Mouse (Mus musculus): ENCODE data around the gene Irs2.

Irs2 gene

DNA sequence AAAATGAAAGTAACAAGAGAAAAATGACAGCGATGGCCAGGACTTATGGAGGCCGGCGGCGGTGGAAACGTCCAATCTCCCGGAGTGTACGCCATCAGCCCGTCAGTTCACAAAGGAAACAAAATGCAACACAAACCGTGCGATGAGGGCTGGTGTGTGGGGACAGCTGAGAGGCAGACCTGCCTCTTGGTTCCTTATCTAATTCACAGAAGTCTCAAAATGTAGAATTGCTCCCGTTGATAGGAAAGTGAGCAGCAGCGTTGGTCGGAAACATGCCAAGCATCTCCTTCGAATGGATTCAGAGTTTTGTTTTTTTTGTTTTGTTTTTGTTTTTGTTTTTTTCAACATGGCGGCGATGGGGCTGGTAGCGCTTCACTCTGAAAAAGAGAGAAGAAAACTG, 21.6 kb downstream of the Irs2 start:
- no peak for DNase-seq (ENCODE audit: low spot score)

DNA sequence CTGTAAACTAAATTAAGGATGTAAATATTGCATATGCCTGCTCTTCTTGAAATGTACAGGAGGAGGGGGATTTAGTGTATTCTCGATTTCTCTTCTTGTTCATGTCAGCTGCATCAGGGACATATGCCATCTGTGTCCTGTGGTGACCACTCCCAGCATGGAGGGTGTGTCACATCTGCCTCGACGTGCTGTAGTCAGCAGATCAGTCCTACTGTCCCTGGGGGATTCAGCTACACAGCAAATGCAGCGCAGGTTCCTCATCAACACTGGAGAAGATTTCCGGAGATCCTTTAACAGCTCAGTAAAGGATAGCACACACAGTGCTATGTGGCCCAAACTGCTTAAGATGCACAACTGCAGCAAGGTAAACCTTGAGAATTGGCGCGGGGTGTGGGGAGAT, 23.2 kb downstream of the Irs2 start:
- no peak for DNase-seq (ENCODE audit: low spot score)

DNA sequence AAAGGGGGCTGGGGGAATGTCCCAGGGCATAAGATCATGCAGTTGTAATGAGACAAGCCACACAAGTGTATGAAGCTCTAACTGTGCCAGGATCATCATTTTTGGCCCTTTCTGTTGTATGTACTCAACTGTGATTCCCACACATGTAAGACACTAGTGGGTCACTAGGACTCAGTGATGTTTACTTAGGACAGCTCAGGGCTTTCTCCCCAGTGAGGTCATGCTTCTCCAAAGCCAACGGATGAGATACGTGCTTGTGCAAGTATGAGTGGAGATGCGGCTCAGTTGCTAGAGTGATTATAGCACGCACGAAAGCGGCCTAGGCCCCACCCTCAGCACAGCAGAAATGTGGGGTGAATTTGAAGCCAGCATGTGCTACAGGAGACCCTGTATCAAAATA, 27.4 kb downstream of the Irs2 start:
- no peak for DNase-seq (ENCODE audit: low spot score)

DNA sequence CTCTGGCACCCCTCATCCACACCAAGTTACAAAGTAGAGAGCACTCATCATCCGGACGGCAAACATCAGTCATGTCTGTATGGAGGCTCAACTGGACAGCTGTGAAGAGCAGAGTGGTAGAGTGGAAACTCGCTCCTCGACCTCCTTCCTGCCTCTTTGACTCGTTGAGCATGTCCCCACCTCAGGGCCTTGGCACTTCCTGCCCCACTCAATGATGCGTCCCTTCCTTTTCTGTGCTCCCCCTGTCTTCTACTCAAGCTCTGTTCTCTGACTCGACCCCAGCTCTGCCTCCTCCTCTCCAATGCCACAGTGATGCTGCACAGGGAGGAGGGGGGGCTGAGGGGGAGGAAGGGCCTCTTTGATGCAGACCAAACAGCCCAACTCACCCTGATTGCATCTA, 28.3 kb downstream of the Irs2 start:
- DNase-seq (ENCODE audit: low spot score) = no peak

DNA sequence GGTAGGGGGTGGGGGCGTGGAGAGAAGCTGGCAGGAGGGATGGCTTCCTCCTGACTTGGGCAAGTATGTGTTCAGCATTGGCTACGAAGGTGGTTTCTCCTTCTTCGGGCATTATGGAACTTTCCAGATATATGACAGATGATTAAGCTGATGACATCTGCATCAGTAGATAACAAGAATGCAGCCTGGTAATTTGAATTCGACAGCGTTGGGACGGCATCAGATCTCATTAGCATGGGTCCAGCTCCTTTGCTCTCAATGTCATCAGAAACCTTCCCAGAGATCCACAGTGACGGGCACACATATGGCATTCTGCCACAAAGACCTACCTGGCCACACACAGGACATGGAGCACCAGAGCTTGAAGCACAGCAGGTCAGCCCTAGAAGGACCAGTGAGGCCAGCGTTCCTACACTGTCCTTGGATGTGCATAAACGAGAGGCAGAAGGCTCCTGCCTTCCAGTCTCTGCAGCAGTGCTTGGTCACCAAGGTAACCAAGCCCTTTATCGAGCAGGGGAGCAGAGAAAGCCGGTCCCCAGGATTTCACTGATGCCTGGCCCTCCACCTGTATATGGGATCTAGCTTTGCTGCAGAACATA, 29.0 kb downstream of the Irs2 start:
- no peak for DNase-seq (ENCODE audit: low spot score)

DNA sequence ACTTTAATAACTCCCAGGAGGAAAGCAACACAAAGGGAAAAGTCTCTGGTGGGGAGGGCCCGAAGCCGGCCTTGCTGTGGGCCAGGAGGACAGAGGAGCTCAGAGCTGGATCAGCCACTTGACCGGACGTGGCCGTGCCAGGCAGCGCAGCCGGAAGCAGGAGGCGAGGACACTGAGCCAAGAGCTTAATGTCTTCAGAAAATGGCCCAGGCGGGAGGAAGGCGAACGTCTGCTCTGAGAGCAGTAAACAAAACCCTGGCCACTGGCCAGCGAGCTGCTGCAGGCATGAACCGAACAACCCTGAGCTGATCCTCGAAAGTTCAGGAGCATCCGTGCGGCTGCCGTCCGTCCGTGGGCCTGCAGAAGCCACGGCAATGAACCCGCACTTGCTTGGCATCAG, 29.9 kb downstream of the Irs2 start:
- peak; percentile 69 for DNase-seq (ENCODE audit: low spot score)

DNA sequence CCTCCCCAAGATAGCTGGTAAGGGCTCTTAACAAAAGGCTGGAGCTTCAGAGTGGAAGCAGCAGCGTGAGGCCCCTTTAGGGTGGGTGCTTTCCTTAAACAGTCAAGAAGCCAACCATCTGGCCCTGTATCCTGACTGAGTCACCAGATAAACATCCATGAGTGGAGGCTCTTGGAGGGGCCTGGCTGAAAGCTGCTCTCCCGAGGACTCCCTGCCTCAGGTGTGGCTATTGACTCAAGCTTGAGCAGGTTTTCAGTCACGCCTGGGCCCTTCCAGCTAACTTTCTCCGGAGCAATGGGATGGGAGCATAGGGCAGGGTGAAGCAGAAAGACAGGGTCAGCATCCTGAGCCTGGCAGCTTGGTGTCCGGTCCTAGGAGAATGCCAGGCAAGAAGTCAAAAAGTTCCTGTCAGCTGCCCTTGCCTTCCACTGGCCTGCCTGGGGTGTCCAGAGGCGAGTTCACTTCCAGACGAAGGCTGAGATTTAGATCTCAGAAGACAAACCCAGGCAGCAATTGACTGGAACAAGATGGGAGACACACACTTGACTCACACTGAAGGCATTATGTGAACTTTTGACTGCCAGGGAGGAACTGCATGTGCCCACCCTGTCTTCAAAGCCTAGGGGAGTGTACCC, 30.4 kb downstream of the Irs2 start:
- DNase-seq (ENCODE audit: low spot score) = no peak

DNA sequence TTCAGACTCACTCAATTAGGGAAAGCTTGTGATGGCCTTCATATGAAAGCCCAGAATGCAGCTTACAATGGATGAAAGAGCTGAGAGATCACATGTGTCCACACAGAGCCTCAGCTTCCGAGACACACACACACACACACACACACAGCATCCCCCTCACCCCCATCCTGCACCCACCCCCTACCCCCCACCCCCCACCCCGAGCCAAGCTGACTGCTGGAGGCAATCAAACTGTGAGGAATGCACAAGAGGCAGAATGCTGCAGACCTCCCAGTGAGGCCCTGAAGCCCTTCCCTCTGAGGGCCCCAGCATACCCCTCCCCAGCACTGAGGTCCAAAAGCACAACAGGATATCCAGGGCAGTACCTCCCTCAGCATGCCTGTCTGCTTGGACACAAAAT, 33.6 kb downstream of the Irs2 start:
- DNase-seq (ENCODE audit: low spot score) = no peak

DNA sequence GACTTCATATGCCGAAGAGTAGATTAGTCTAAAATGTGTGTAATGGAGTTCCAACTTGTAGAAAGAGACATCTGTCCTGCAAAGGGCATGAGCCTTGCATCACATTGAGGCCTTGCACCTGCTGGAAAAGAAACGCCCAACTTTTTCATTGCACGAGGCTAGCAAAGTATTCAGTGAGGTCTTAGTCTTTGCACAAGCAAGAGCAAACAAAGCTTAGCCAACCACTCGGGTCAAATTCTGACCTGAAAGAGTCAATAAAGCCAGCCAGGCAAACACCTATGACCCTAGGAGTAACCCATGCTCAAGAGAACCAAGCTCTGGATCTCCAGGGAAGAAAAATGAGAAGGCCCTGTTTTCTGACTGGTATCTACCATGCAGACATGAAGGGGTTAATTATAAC, 34.1 kb downstream of the Irs2 start:
- no peak for DNase-seq (ENCODE audit: low spot score)

DNA sequence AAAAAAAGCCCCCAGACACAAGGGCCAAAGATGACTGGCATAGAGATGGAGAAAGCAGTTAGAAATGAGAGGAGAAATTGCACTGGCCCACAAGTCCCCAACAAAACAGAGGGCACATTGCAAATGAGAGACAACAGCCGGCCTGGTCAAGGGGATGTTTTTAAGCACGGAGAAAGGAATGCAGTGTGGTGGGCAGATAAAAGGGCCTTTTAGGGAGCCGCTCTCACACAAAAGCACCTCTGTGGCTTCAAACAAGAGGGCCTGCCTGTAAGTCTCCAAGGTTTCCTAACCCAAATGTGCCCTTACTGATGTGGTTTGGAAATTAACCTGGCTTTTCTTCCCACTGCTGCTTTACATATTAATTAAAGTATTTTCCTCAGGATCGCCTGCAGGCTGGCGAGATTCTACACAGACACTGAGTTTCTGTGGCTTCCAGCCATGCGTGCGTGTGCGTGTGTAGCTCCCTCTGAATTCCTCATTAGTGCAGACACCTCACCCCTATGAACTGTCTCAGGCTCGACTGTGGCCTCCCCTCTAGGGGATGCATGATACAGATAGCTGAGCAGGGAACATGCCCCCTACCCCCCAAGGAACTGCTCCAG, 35.3 kb downstream of the Irs2 start:
- no peak for DNase-seq (ENCODE audit: low spot score)

DNA sequence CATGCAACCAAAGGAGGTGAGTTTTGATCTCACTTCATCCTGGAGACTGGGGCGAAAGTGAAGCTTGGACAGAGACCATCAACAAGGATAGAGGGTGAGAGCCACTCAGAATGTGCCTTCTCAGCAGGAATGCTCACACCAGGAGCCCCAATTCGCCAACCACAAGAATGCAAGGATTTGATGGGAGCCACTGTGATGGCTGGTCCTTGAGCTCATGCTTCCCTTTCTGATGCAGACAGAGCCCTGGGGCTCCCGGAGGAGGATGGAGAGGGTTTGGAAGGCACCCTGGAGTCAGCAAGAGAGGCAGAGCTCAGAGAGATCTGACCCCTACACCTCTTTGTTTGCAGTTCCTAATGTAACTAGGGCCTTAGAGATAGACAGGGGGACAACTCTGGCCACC, 36.3 kb downstream of the Irs2 start:
- no peak for DNase-seq (ENCODE audit: low spot score)

DNA sequence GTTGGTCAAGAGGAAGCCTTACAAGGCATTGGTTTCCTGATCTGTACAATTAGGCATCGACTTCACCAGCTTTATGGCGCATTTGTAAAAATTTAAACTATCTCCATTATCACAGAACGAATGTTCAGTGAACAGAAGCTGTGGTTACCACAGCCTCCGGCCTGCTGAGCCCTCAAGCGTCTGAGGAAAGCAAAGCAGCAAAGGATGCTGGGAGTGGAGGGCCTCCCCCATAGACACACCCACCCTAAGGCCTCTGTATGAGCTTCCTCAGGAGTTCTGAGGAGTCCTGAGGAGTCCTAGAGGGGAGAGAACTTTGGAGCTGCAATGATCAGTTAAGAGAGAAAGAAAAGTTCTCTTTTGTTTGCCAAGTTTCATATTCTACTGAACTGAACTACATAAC, 36.7 kb downstream of the Irs2 start:
- no peak for DNase-seq (ENCODE audit: low spot score)

DNA sequence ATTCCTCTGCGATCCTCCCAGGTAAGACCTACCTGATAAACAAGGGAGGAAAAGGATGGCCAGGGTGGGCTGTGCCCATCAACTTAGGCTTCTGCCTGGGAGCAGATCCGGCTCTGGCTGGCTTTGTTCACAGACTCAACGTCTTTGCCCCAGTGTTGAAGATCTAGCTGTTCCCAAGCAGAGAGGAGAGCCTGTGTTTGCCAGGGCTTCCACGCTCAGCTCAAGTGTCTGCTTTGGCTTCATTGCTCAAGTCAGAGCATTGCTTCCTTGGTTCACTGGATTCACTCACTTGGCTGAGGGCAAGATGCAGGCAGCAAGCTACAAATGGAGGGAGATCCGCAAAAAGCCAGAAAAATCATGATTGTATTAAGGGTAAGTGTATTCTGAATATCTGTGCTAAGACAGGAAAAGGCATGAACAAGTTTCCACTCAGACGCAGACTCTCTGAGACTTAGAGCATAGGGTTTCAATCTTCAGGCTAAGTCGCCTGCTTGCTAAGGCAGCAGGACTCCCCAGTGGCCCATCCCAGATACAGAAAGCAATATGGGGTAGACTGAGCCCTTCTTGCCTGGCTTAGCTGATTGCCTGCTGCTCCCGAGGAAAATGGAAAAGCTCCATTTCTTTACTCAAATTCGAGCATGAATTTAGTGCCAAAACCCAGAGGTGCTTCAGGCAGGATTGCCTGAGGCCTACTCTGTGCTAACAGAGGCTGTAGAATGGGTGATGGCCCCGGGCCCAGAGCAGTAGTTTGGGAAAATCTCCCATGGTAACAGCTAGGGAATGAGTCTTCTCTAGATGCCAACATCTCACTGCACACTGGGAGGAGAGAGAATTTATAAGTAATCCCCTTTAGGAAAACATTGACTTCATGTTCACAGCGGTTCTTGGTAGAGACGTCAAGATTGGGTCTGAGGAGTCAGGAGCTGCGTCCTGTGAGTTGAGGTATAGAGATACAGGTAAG, 37.5 kb downstream of the Irs2 start:
- no peak for DNase-seq (ENCODE audit: low spot score)

DNA sequence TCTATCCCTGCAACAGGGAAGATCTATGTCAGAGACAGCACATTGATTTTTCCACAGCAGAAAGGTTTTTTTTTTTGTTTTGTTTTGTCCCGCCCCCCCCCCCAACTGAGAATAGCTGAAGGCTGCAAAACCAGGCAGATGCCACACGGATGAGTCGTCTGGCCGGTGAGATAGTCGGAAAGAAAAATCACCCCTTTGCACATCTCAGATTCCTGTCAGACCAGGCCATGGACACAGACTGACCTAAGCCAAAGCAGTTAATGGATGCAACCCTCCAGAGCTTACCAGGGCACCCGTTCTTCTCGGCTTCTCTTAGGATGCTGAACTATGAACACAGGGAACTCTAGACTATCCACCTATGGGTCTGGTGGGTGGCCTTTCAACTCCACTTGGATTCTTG, 39.6 kb downstream of the Irs2 start:
- no peak for DNase-seq (ENCODE audit: low spot score)

DNA sequence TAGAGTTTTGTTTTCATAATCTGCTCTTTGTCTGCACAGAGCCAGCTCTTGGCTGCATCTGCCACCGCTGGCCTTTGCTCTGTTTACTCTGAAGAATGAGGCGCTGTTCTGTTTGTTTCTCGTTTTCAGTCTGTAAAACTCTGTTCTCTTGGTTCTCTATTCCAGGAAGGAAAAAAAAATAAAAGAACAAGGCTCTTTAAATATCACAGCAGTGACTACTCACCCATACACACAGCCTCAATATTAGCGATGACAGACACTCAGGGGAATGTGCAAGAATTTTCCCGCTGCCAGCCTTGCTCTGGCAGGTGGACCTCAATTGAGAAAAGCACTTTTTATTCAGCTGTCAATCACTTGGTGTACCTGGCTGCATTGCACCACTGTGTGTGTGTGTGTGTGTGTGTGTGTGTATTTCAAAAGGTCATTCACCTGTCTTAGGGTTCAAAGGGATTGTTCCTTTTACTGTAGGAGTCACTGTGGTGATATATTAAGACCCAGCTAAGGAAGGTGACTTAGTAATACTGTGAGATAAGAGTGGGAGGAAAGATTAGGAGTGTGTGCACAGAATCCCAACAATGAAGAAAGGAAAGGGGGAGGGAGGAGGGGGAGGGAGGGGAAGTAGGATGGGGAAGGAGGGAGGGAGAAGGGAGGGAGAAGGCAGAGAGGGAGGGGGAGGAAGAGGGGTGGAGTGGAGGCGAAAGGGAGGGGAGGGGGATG, 42.7 kb downstream of the Irs2 start:
- DNase-seq (ENCODE audit: low spot score) = no peak

DNA sequence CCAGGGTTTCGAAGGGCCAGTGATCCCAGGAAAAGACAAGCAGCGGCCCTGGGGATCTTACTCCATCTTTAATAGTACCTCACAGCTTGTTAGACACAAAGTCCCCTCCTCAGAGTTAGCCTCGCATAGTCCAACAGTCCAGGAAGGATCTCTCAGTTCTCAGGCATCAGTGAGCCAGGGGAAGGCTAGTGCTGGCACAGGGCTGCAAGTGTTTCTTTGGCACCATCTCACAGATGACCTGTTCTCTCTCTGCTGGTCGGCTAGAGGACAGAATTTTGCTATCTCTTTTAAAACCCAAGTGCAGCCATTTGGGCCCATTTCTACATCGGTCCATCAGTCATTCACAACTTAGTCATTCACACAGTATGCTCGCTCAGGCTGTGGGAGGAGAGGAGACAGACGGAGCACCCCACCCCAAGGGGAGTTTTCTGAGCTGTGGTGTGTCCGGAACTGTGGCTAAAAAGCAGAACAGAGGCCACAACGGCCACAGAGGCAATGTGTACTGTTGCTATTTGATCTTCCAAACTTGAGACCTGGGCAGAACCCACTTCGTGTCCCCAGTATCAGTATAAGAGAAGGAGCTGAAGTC, 43.7 kb downstream of the Irs2 start:
- DNase-seq (ENCODE audit: low spot score) = no peak

DNA sequence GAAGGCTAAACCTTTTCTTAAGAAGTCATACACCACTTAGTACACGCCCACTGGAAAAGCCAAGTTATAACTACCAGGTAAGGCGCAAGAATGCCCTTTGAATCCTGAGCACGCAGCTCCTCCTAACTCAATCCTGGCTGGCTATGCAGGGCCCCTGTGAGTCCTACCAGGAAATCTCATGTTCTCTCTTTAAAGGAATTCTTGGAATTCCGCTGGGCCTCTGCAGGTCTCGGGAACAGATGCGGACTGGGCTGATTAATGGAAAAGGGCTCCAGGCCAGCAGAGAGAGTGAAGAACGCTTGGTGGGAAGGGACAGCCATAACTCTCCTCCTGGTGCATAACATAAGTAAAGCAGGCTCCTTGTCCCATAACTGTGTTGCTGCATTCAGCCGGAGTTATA, 46.3 kb downstream of the Irs2 start:
- no peak for DNase-seq (ENCODE audit: low spot score)

DNA sequence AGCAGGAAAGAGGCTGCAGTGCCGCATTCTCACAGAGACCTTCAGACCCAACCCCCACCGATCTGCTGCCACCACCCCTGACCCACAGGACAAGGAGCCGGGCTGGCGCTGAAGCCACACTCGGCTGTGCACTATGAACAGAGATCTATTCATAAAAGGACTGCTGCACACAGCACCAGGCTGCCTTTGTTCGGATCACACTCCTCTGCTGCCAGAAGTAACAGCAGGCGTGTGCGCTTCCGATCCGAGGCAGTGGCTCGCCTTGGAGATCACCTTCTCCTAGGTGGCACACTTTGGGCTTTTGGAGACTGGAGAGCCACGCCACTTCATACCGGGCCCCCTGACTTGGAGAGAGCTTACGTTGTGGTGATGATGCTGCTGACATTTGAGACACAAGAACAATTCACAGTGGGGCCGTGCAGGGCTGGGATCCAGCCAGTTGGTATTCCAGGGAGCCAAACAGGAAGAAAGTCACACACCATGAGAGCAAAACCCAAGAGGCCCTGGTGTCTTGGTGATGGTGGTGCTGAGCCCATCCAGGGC, 47.9 kb downstream of the Irs2 start:
- no peak for DNase-seq (ENCODE audit: low spot score)

DNA sequence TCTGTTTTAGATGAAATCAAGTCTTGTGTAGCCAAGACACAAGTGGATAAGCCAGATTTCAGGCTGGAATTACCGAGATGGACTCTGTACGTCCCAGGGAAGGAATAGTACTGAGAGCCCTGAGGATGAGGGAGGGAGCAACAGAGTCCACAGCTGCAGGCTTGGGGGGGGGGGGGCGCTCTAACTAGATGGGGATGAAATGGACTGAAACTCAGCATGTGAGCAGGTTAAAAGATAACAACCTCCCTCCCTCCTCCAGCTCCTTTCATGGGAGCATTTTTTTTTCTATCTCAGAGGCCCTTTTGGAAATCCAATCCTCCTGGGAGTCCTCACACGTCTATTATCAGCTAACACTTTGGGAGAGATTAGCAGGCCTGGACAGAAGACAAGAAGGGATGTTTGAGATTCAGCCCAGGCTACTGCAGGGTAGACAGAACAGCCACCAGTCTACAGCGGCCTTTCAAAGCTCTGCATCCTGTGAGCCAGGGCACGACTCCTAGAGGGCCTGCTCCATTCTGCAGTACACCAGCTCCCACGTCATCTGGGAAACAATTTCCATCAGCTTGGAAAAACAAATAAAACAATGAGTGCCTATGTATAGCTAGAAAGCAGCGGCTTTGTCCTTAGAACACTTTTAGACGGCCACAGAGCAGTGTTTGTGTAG, 50.8 kb downstream of the Irs2 start:
- DNase-seq (ENCODE audit: low spot score) = no peak

DNA sequence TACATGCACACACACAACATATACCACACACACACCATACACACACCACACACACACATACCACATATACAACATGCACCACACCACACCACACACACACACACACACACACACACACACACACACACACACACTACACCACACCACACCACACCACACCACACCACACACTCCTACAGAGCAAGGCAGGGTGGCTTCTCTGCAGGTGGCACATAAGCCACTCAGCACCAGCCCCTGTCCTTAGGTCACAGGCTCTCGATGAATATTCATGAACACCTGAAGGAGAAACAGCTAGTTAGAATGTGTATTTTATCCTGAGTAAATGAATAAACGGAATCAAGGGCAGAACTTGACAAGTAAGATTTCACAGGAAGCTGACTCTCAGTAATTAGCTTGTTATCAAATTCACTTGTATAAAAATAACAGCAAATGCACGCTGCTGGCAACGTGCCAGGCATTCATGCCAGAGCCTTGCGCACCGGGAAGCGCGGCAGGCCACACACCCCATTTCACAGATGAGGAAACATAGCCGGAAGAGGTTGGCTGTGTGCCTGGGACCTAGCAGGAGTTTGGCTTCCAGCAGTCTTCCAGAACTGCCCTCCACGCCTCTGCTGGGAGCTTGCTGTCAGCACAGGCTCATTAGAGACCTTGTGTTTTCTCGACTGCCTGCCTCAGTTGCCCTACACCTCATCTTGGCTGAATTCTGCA, 54.8 kb downstream of the Irs2 start:
- DNase-seq (ENCODE audit: low spot score) = peak; percentile 66
